Mouse (Mus musculus) ovary, postnatal 36 days (tissue): ENCODE results near the gene Rab38.

Experiments used
- DNase-seq: peaks from one replicate; pipeline ENCODE4 v3.0.0; 2022; ENCODE audit warnings: low spot score, mixed read lengths

Gene Rab38

GRCm38 (mm10) chr7:88527100-88527671 is 97.1 kb downstream of the Rab38 start:
- DNase-seq, result no peak

- DNase-seq, result no peak
Measured at GRCm38 (mm10) chr7:88536127-88536531, 106.1 kb downstream of the Rab38 start.

GRCm38 (mm10) chr7:88536743-88537142 is 106.7 kb downstream of the Rab38 start:
- DNase-seq, result no peak
